Mouse (Mus musculus): ENCODE measurements around the gene Prss38. TPM values are rescaled to one million over a fixed set of nuclear protein-coding genes. Genes with fewer than 3 reads are reported as not detected.

Gene Prss38
- total RNA-seq, 1 experiment = 1.5 TPM

GRCm38 (mm10) chr11:59388806-59389205 lies 13.3 kb upstream of the Prss38 start:
- no peak overlapping the region for H3K27ac ChIP-seq (ENCODE audit: insufficient read depth, low read depth, low read length, poor library complexity, severe bottlenecking)
- no peaks in the 10 kb centered on the region for H3K9me3 ChIP-seq (ENCODE audit: control insufficient read depth, insufficient read depth, low read depth, low read length)
- no peaks in the 10 kb centered on the region for H3K36me3 ChIP-seq (ENCODE audit: control insufficient read depth, insufficient read depth, low read length, poor library complexity, severe bottlenecking)
- H3K4me3 ChIP-seq (ENCODE audit: insufficient read depth in 1 of 2, low read depth in 1 of 2, low read length in 2 of 2, poor library complexity in 1 of 2, severe bottlenecking in 1 of 2) = no peak overlapping the region
- TF ChIP-seq MAFK (IDR thresholded peaks at IDR 0.05; ENCODE audit: insufficient read depth, low read depth, low read length) = no peak
- TF ChIP-seq HCFC1 (IDR thresholded peaks at IDR 0.05; ENCODE audit: borderline replicate concordance, insufficient read depth, low read length) = no peak
- TF ChIP-seq ZC3H11A (IDR thresholded peaks at IDR 0.05; ENCODE audit: borderline replicate concordance, low read depth, low read length) = no peak
- no peak for TF ChIP-seq ZNF384 (IDR thresholded peaks at IDR 0.05; ENCODE audit: low read depth, low read length)
- TF ChIP-seq CHD2 (IDR thresholded peaks at IDR 0.05; ENCODE audit: low read depth, low read length) = no peak
- H3K4me1 ChIP-seq (ENCODE audit: control insufficient read depth in 2 of 2, insufficient read depth in 2 of 2, low read length in 2 of 2, poor library complexity in 1 of 2) = peaks cover 9 to 11% of the 10 kb centered on the region in 2 experiments
- DNase-seq (ENCODE audit: low read depth, low spot score) = no peak
- H3K9ac ChIP-seq (ENCODE audit: insufficient read depth, low read depth, low read length, poor library complexity, severe bottlenecking) = no peak overlapping the region
- in situ Hi-C loops (cut with MboI; ENCODE audit: low sequenced_read_pairs in 2 of 2, unreplicated experiment in 2 of 2) = no loop called here

GRCm38 (mm10) chr11:59387471-59387870 lies 12.0 kb upstream of the Prss38 start:
- H3K9ac ChIP-seq (ENCODE audit: insufficient read depth, low read depth, low read length, poor library complexity, severe bottlenecking) = no peak overlapping the region
- in situ Hi-C loops (cut with MboI; ENCODE audit: low sequenced_read_pairs in 2 of 2, unreplicated experiment in 2 of 2) = no loop called here
- DNase-seq (ENCODE audit: low read depth, low spot score) = no peak
- H3K4me3 ChIP-seq (ENCODE audit: insufficient read depth in 1 of 2, low read depth in 1 of 2, low read length in 2 of 2, poor library complexity in 1 of 2, severe bottlenecking in 1 of 2) = no peak overlapping the region
- H3K9me3 ChIP-seq (ENCODE audit: control insufficient read depth, insufficient read depth, low read depth, low read length) = no peaks in the 10 kb centered on the region
- H3K36me3 ChIP-seq (ENCODE audit: control insufficient read depth, insufficient read depth, low read length, poor library complexity, severe bottlenecking) = no peaks in the 10 kb centered on the region
- peaks cover 9 to 11% of the 10 kb centered on the region in 2 experiments for H3K4me1 ChIP-seq (ENCODE audit: control insufficient read depth in 2 of 2, insufficient read depth in 2 of 2, low read length in 2 of 2, poor library complexity in 1 of 2)
- no peak overlapping the region for H3K27ac ChIP-seq (ENCODE audit: insufficient read depth, low read depth, low read length, poor library complexity, severe bottlenecking)
- TF ChIP-seq ZNF384 (IDR thresholded peaks at IDR 0.05; ENCODE audit: low read depth, low read length) = no peak
- no peak for TF ChIP-seq ZC3H11A (IDR thresholded peaks at IDR 0.05; ENCODE audit: borderline replicate concordance, low read depth, low read length)
- TF ChIP-seq MAFK (IDR thresholded peaks at IDR 0.05; ENCODE audit: insufficient read depth, low read depth, low read length) = no peak
- TF ChIP-seq HCFC1 (IDR thresholded peaks at IDR 0.05; ENCODE audit: borderline replicate concordance, insufficient read depth, low read length) = no peak
- TF ChIP-seq CHD2 (IDR thresholded peaks at IDR 0.05; ENCODE audit: low read depth, low read length) = no peak

- H3K4me3 ChIP-seq (ENCODE audit: insufficient read depth in 1 of 2, low read depth in 1 of 2, low read length in 2 of 2, poor library complexity in 1 of 2, severe bottlenecking in 1 of 2) = no peak overlapping the region
- H3K27ac ChIP-seq (ENCODE audit: insufficient read depth, low read depth, low read length, poor library complexity, severe bottlenecking) = no peak overlapping the region
These were observed 9.7 kb upstream of the Prss38 start for GRCm38 (mm10) chr11:59385123-59385522.

GRCm38 (mm10) chr11:59384441-59384959 lies 9.0 kb upstream of the Prss38 start:
- no peaks in the 10 kb centered on the region for H3K36me3 ChIP-seq (ENCODE audit: control insufficient read depth, insufficient read depth, low read length, poor library complexity, severe bottlenecking)
- H3K9ac ChIP-seq (ENCODE audit: insufficient read depth, low read depth, low read length, poor library complexity, severe bottlenecking) = no peak overlapping the region
- peaks cover 11 to 13% of the 10 kb centered on the region in 2 experiments for H3K4me1 ChIP-seq (ENCODE audit: control insufficient read depth in 2 of 2, insufficient read depth in 2 of 2, low read length in 2 of 2, poor library complexity in 1 of 2)
- no peak for TF ChIP-seq CHD2 (IDR thresholded peaks at IDR 0.05; ENCODE audit: low read depth, low read length)
- TF ChIP-seq MAFK (IDR thresholded peaks at IDR 0.05; ENCODE audit: insufficient read depth, low read depth, low read length) = no peak
- TF ChIP-seq ZNF384 (IDR thresholded peaks at IDR 0.05; ENCODE audit: low read depth, low read length) = no peak
- no peak for TF ChIP-seq ZC3H11A (IDR thresholded peaks at IDR 0.05; ENCODE audit: borderline replicate concordance, low read depth, low read length)
- TF ChIP-seq HCFC1 (IDR thresholded peaks at IDR 0.05; ENCODE audit: borderline replicate concordance, insufficient read depth, low read length) = no peak
- DNase-seq (ENCODE audit: low read depth, low spot score) = no peak
- H3K9me3 ChIP-seq (ENCODE audit: control insufficient read depth, insufficient read depth, low read depth, low read length) = no peaks in the 10 kb centered on the region
- no peak overlapping the region for H3K27ac ChIP-seq (ENCODE audit: insufficient read depth, low read depth, low read length, poor library complexity, severe bottlenecking)
- H3K4me3 ChIP-seq (ENCODE audit: insufficient read depth in 1 of 2, low read depth in 1 of 2, low read length in 2 of 2, poor library complexity in 1 of 2, severe bottlenecking in 1 of 2) = no peak overlapping the region
- in situ Hi-C loops (cut with MboI; ENCODE audit: low sequenced_read_pairs in 2 of 2, unreplicated experiment in 2 of 2) = no loop called here

More at GRCm38 (mm10) chr11:59385123-59385522, 9.7 kb upstream of the Prss38 start:
- TF ChIP-seq MAFK (IDR thresholded peaks at IDR 0.05; ENCODE audit: insufficient read depth, low read depth, low read length) (no peak), ZC3H11A (IDR thresholded peaks at IDR 0.05; ENCODE audit: borderline replicate concordance, low read depth, low read length) (no peak)
- peak; percentile 46 for DNase-seq (ENCODE audit: low read depth, low spot score)
- Histone ChIP-seq H3K9ac (ENCODE audit: insufficient read depth, low read depth, low read length, poor library complexity, severe bottlenecking) (no peak overlapping the region), H3K36me3 (ENCODE audit: control insufficient read depth, insufficient read depth, low read length, poor library complexity, severe bottlenecking) (no peaks in the 10 kb centered on the region), H3K9me3 (ENCODE audit: control insufficient read depth, insufficient read depth, low read depth, low read length) (no peaks in the 10 kb centered on the region), H3K4me1 (ENCODE audit: control insufficient read depth in 2 of 2, insufficient read depth in 2 of 2, low read length in 2 of 2, poor library complexity in 1 of 2) (peaks cover 11 to 13% of the 10 kb centered on the region in 2 experiments)
- in situ Hi-C loops (cut with MboI; ENCODE audit: low sequenced_read_pairs in 2 of 2, unreplicated experiment in 2 of 2) = no loop called here

- no peak overlapping the region for H3K4me3 ChIP-seq (ENCODE audit: insufficient read depth in 1 of 2, low read depth in 1 of 2, low read length in 2 of 2, poor library complexity in 1 of 2, severe bottlenecking in 1 of 2)
- no peak overlapping the region for H3K9ac ChIP-seq (ENCODE audit: insufficient read depth, low read depth, low read length, poor library complexity, severe bottlenecking)
- in situ Hi-C loops (cut with MboI; ENCODE audit: low sequenced_read_pairs in 2 of 2, unreplicated experiment in 2 of 2) = no loop called here
- no peak for DNase-seq (ENCODE audit: low read depth, low spot score)
- no peaks in the 10 kb centered on the region for H3K36me3 ChIP-seq (ENCODE audit: control insufficient read depth, insufficient read depth, low read length, poor library complexity, severe bottlenecking)
- no peak for TF ChIP-seq CHD2 (IDR thresholded peaks at IDR 0.05; ENCODE audit: low read depth, low read length)
- TF ChIP-seq ZNF384 (IDR thresholded peaks at IDR 0.05; ENCODE audit: low read depth, low read length) = no peak; the same call in 1 of the 2 replicates
- no peak for TF ChIP-seq ZC3H11A (IDR thresholded peaks at IDR 0.05; ENCODE audit: borderline replicate concordance, low read depth, low read length)
- no peak for TF ChIP-seq HCFC1 (IDR thresholded peaks at IDR 0.05; ENCODE audit: borderline replicate concordance, insufficient read depth, low read length)
- TF ChIP-seq MAFK (IDR thresholded peaks at IDR 0.05; ENCODE audit: insufficient read depth, low read depth, low read length) = no peak
- no peaks in the 10 kb centered on the region for H3K9me3 ChIP-seq (ENCODE audit: control insufficient read depth, insufficient read depth, low read depth, low read length)
- H3K4me1 ChIP-seq (ENCODE audit: control insufficient read depth in 2 of 2, insufficient read depth in 2 of 2, low read length in 2 of 2, poor library complexity in 1 of 2) = peaks cover 8% of the 10 kb centered on the region in 2 experiments
- peak overlapping the region; percentile 8; the same call in 1 of the 2 replicates for H3K27ac ChIP-seq (ENCODE audit: insufficient read depth, low read depth, low read length, poor library complexity, severe bottlenecking)
These were observed 4.1 kb upstream of the Prss38 start for GRCm38 (mm10) chr11:59379547-59379946.
